12 mouse cellular contexts compared by ENCODE assay signal in the genomic region with DNA sequence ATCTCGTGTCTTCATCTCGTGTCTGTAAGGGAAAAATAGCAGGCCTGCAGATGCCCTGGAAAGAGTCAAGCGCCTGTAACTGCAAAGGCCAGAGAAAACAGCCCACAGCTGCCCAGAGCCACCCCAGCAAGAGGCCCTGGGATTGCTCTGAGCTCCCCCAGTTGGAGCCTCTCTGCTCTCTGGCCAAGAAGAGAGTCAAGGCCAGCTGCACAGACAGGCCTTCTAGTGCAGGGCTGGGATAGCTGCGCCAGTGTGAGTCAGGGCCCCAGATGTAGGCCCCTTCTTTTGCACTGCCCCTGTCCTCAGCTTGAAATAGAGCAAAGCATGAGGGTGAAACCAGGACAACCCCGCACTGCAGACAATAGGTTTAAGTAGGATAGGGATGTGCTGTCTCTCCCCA.
A peak's percentile ranks its signal among the peaks of the same experiment; 100 is the strongest.
DNase-seq lines count a peak whose midpoint lies in the region; ATAC-seq and TF ChIP-seq lines count a peak whose summit lies in the region.
"Had no signal": no experiment of that assay in that cellular context is flagged by ENCODE, and none has a peak within 500 bp of the region (broad histone marks: within the 10 kb centered on the region; RNA-seq: fewer than 3 reads in every experiment).

No protein-coding gene starts in this region.

- H3K4me2 ChIP-seq in lung, embryonic 16.5 days (ENCODE audit: low read depth, low read length), result no peak overlapping the region
- H3K4me2 ChIP-seq: forebrain, embryonic 12.5 days; hindbrain, embryonic 12.5 days; lung, embryonic 15.5 days had no signal

- no peak overlapping the region for H3K27ac ChIP-seq in lung, embryonic 16.5 days (ENCODE audit: low read length)
- no peak overlapping the region for H3K27ac ChIP-seq in kidney, adult 2 months (ENCODE audit: insufficient read depth, low read depth, low read length)
- H3K27ac ChIP-seq: forebrain, embryonic 12.5 days; hindbrain, embryonic 12.5 days; lung, embryonic 15.5 days had no signal

- TF ChIP-seq CTCF in kidney, adult 2 months (conservative IDR thresholded peaks at IDR 0.05; ENCODE audit: insufficient read depth, insufficient read length, low read depth, low read length), result no peak

- DNase-seq in frontal cortex, postnatal 14 days (ENCODE audit: low spot score in 2 of 2), result no peak
- peak; percentile 81 for DNase-seq in NIH3T3 (ENCODE audit: low read depth)
- DNase-seq in gastrocnemius, postnatal 14 days, result peak; percentile 63
- no peak for DNase-seq in thymus, postnatal 25 days
- DNase-seq in spleen, adult 12 weeks (ENCODE audit: low spot score), result no peak
- DNase-seq in kidney, adult 2 months, result no peak

- 67% methylated on average over 5 of the region's 5 CpGs for WGBS in lung, embryonic 16.5 days
- 84% methylated on average over 5 of the region's 5 CpGs for WGBS in kidney, adult 2 months

- no peaks in the 10 kb centered on the region for H3K27me3 ChIP-seq in lung, embryonic 16.5 days (ENCODE audit: control insufficient read depth, insufficient read depth, low read depth, low read length)
- no peaks in the 10 kb centered on the region for H3K27me3 ChIP-seq in kidney, adult 2 months (replicated peaks; ENCODE audit: control insufficient read depth, insufficient read depth, low read length)
- H3K27me3 ChIP-seq: forebrain, embryonic 12.5 days; hindbrain, embryonic 12.5 days; lung, embryonic 15.5 days had no signal

- H3K36me3 ChIP-seq in lung, embryonic 16.5 days (ENCODE audit: control insufficient read depth, insufficient read depth, low read length), result no peaks in the 10 kb centered on the region
- H3K36me3 ChIP-seq in kidney, adult 2 months (ENCODE audit: control insufficient read depth, insufficient read depth, low read length), result no peaks in the 10 kb centered on the region
- H3K36me3 ChIP-seq: forebrain, embryonic 12.5 days; hindbrain, embryonic 12.5 days; lung, embryonic 15.5 days had no signal

- no peak overlapping the region for H3K9ac ChIP-seq in lung, embryonic 16.5 days (ENCODE audit: low read length)
- H3K9ac ChIP-seq: forebrain, embryonic 12.5 days; hindbrain, embryonic 12.5 days; lung, embryonic 15.5 days had no signal

- no peaks in the 10 kb centered on the region for H3K9me3 ChIP-seq in lung, embryonic 16.5 days (ENCODE audit: control insufficient read depth, low read length)
- H3K9me3 ChIP-seq: forebrain, embryonic 12.5 days; hindbrain, embryonic 12.5 days; lung, embryonic 15.5 days had no signal

- 0 out of 2 replicates have a peak, but pooled peaks have one; percentile 35 for ATAC-seq in frontal cortex, adult (ENCODE audit: low TSS enrichment)
- ATAC-seq in lung, embryonic 16.5 days (ENCODE audit: low read depth), result peak; percentile 60; the same call in 1 of the 2 replicates

- no peak overlapping the region for H3K4me3 ChIP-seq in lung, embryonic 16.5 days (ENCODE audit: low read length)
- H3K4me3 ChIP-seq in kidney, adult 2 months (ENCODE audit: insufficient read depth, low read depth, low read length), result no peak overlapping the region
- H3K4me3 ChIP-seq: forebrain, embryonic 12.5 days; hindbrain, embryonic 12.5 days; lung, embryonic 15.5 days; myocyte had no signal

- intact Hi-C loops in gastrocnemius, postnatal 14 days (cut with DNase I; ENCODE audit: low total_unique reads), result no loop called here

- no peaks in the 10 kb centered on the region for H3K4me1 ChIP-seq in lung, embryonic 16.5 days (replicated peaks; ENCODE audit: control insufficient read depth, insufficient read depth, low read length)
- no peaks in the 10 kb centered on the region for H3K4me1 ChIP-seq in kidney, adult 2 months (ENCODE audit: control insufficient read depth, insufficient read depth, low read length)
- H3K4me1 ChIP-seq: hindbrain, embryonic 12.5 days; lung, embryonic 15.5 days had no signal

- TF ChIP-seq POLR2A in kidney, adult 2 months (IDR thresholded peaks at IDR 0.05; ENCODE audit: low read depth, low read length), result no peak

Comparison
In these comparisons a context has a peak if more than half of its experiments do, and no peak if none do; other contexts are left out.
1. DNase-seq: peak in NIH3T3 (single experiment) and gastrocnemius, postnatal 14 days (single experiment); none in frontal cortex, postnatal 14 days (0 of 2), thymus, postnatal 25 days (single experiment), spleen, adult 12 weeks (single experiment) and kidney, adult 2 months (single experiment).